Comparison of ENCODE assay signal across 19 mouse cellular contexts in genomic region chr7:115446481-115447016, GRCm38 (mm10).
DNase-seq lines count a peak whose midpoint lies in the region; ATAC-seq and TF ChIP-seq lines count a peak whose summit lies in the region.
"Had no signal": no experiment of that assay in that cellular context is flagged by ENCODE, and none has a peak within 500 bp of the region (broad histone marks: within the 10 kb centered on the region; RNA-seq: fewer than 3 reads in every experiment).

No protein-coding gene starts in this region.

- 21% methylated on average over 6 of the region's 6 CpGs for WGBS in embryonic facial prominence, embryonic 10.5 days
- 26% methylated on average over 6 of the region's 6 CpGs for WGBS in limb, embryonic 13.5 days

- no peaks in the 10 kb centered on the region for H3K36me3 ChIP-seq in embryonic facial prominence, embryonic 10.5 days (replicated peaks)
- H3K36me3 ChIP-seq in limb, embryonic 13.5 days = no peaks in the 10 kb centered on the region
- H3K36me3 ChIP-seq: midbrain, embryonic 13.5 days; neural tube, embryonic 13.5 days had no signal

- peaks cover 24% of the 10 kb centered on the region for H3K27me3 ChIP-seq in embryonic facial prominence, embryonic 10.5 days (replicated peaks; ENCODE audit: low read depth, poor library complexity, severe bottlenecking)
- H3K27me3 ChIP-seq in limb, embryonic 13.5 days = peaks cover 11% of the 10 kb centered on the region; the same call in 1 of the 2 replicates
- H3K27me3 ChIP-seq: forebrain, embryonic 13.5 days; midbrain, embryonic 13.5 days; neural tube, embryonic 13.5 days had no signal

- no peak for TF ChIP-seq CTCF in left cerebral cortex, adult 2 months (IDR thresholded peaks at IDR 0.05)

- DNase-seq in adrenal gland, postnatal 14 days = peak; percentile 15
- DNase-seq in adrenal gland, postnatal 4 days (ENCODE audit: low spot score in 2 of 2) = no peak
- peak; percentile 12 for DNase-seq in left cerebral cortex, postnatal 4 days
- DNase-seq in left cerebral cortex, adult 2 months (ENCODE audit: extremely low spot score in 1 of 2, low spot score in 2 of 2) = no peak
- DNase-seq in embryonic facial prominence, embryonic 10.5 days (ENCODE audit: low spot score) = peak; percentile 28
- no peak for DNase-seq in urinary bladder, adult 2 months (ENCODE audit: low spot score)
- DNase-seq: adrenal gland, adult 2 months; gastrocnemius, postnatal 14 days; heart, adult 2 months; right cerebral cortex, postnatal 14 days; spleen, adult 18-20 months; thymus, postnatal 36 days had no signal

- no peak overlapping the region for H3K9ac ChIP-seq in limb, embryonic 13.5 days
- H3K9ac ChIP-seq: forebrain, embryonic 13.5 days; midbrain, embryonic 13.5 days; neural tube, embryonic 13.5 days had no signal

- intact Hi-C loops in left cerebral cortex, postnatal 4 days (cut with DNase I) = no loop called here
- intact Hi-C loops in left cerebral cortex, adult 2 months (cut with DNase I) = no loop called here

- no peaks in the 10 kb centered on the region for H3K9me3 ChIP-seq in embryonic facial prominence, embryonic 10.5 days
- no peaks in the 10 kb centered on the region for H3K9me3 ChIP-seq in limb, embryonic 13.5 days
- H3K9me3 ChIP-seq: forebrain, embryonic 13.5 days; midbrain, embryonic 13.5 days; neural tube, embryonic 13.5 days had no signal

- no peak overlapping the region for H3K4me3 ChIP-seq in left cerebral cortex, adult 2 months
- no peak overlapping the region for H3K4me3 ChIP-seq in embryonic facial prominence, embryonic 10.5 days
- H3K4me3 ChIP-seq in limb, embryonic 13.5 days = no peak overlapping the region
- H3K4me3 ChIP-seq: forebrain, embryonic 13.5 days; heart, adult 2 months; midbrain, embryonic 13.5 days; neural tube, embryonic 13.5 days had no signal

- peaks cover 21% of the 10 kb centered on the region for H3K4me1 ChIP-seq in embryonic facial prominence, embryonic 10.5 days
- H3K4me1 ChIP-seq in limb, embryonic 13.5 days = peaks cover 24% of the 10 kb centered on the region

- no peak overlapping the region for H3K27ac ChIP-seq in left cerebral cortex, adult 2 months
- no peak overlapping the region for H3K27ac ChIP-seq in embryonic facial prominence, embryonic 10.5 days (replicated peaks)
- H3K27ac ChIP-seq in limb, embryonic 13.5 days = no peak overlapping the region
- H3K27ac ChIP-seq: forebrain, embryonic 13.5 days; heart, adult 2 months; kidney, postnatal 0 days; macrophage; midbrain, embryonic 13.5 days; neural tube, embryonic 13.5 days had no signal

- no peak overlapping the region for H3K4me2 ChIP-seq in limb, embryonic 13.5 days (replicated peaks)
- H3K4me2 ChIP-seq: forebrain, embryonic 13.5 days; midbrain, embryonic 13.5 days; neural tube, embryonic 13.5 days had no signal

- ATAC-seq in limb, embryonic 13.5 days (ENCODE audit: low FRiP score, low read depth) = peak; percentile 57; the same call in 1 of the 2 replicates
- no peak for ATAC-seq in erythroid progenitor cell, adult 5-6 weeks (replicated peaks; ENCODE audit: low FRiP score, poor library complexity, severe bottlenecking)
- ATAC-seq: forebrain, embryonic 13.5 days; midbrain, embryonic 13.5 days had no signal

Comparison
In these comparisons a context has a peak if more than half of its experiments do, and no peak if none do; other contexts are left out.
1. DNase-seq: peak in adrenal gland, postnatal 14 days (single experiment), left cerebral cortex, postnatal 4 days (single experiment) and embryonic facial prominence, embryonic 10.5 days (single experiment); none in adrenal gland, postnatal 4 days (0 of 2), left cerebral cortex, adult 2 months (0 of 2) and urinary bladder, adult 2 months (single experiment).